Mouse (Mus musculus) ES-CJ7 (cell line): ENCODE results near the gene Mark1.

Experiments used
- DNase-seq: peaks from one replicate; pipeline ENCODE4 v3.0.0; 2011; ENCODE audit warnings: low read depth, low spot score

The Mark1 gene

GRCm38 (mm10) chr1:184886160-184886559, 113.2 kb downstream of the Mark1 start:
- no peak for DNase-seq

GRCm38 (mm10) chr1:184882281-184883268, 116.8 kb downstream of the Mark1 start, which contains the start of gene C130074G19Rik:
C130074G19Rik (minus strand) TSS chr1:184883218.
- DNase-seq = peak; percentile 89

- no peak for DNase-seq
These were observed 117.5 kb downstream of the Mark1 start for GRCm38 (mm10) chr1:184881861-184882260.

GRCm38 (mm10) chr1:184881211-184881610, 118.2 kb downstream of the Mark1 start:
- no peak for DNase-seq

- no peak for DNase-seq
These were observed 120.5 kb downstream of the Mark1 start for GRCm38 (mm10) chr1:184878860-184879259.

- DNase-seq = no peak
These were observed 122.1 kb downstream of the Mark1 start for GRCm38 (mm10) chr1:184877306-184877705.

- DNase-seq = no peak
These were observed 125.5 kb downstream of the Mark1 start for GRCm38 (mm10) chr1:184873910-184874309.

GRCm38 (mm10) chr1:184872069-184872819, 127.1 kb downstream of the Mark1 start:
- no peak for DNase-seq

GRCm38 (mm10) chr1:184871506-184871905, 127.9 kb downstream of the Mark1 start:
- no peak for DNase-seq

GRCm38 (mm10) chr1:184870646-184871385, 128.6 kb downstream of the Mark1 start:
- no peak for DNase-seq

- no peak for DNase-seq
These were observed 129.3 kb downstream of the Mark1 start for GRCm38 (mm10) chr1:184869939-184870565.

GRCm38 (mm10) chr1:184867640-184868120, 131.7 kb downstream of the Mark1 start:
- DNase-seq = no peak

- DNase-seq = no peak
These were observed 135.0 kb downstream of the Mark1 start for GRCm38 (mm10) chr1:184864381-184864801.

- no peak for DNase-seq
These were observed 136.7 kb downstream of the Mark1 start for GRCm38 (mm10) chr1:184862636-184863035.

- no peak for DNase-seq
These were observed 137.8 kb downstream of the Mark1 start for GRCm38 (mm10) chr1:184861551-184861950.

GRCm38 (mm10) chr1:184860276-184860675, 139.1 kb downstream of the Mark1 start:
- no peak for DNase-seq

- DNase-seq = no peak
These were observed 141.1 kb downstream of the Mark1 start for GRCm38 (mm10) chr1:184858253-184858652.

GRCm38 (mm10) chr1:184857216-184857615, 142.2 kb downstream of the Mark1 start:
- no peak for DNase-seq

- no peak for DNase-seq
These were observed 145.4 kb downstream of the Mark1 start for GRCm38 (mm10) chr1:184853922-184854321.

- DNase-seq = peak; percentile 86
These were observed 146.0 kb downstream of the Mark1 start for GRCm38 (mm10) chr1:184853339-184853738.
